Mouse (Mus musculus) layer of hippocampus, adult 9-11 months (tissue): ENCODE measurements around the gene Aip.
"Not testable (repeated sequence)": the region's sequence is repeated elsewhere in the genome, so short reads cannot be mapped to it uniquely, and the experiment has no call there.

ENCODE experiments used
- DNase-seq: peaks from one replicate; pipeline ENCODE4 v3.0.0; 2022

Aip gene

GRCm38 (mm10) chr19:4087090-4087489 lies 38.6 kb downstream of the Aip start:
- no peak for DNase-seq

- DNase-seq, result no peak
Observed at GRCm38 (mm10) chr19:4086156-4086555, 39.5 kb downstream of the Aip start.

GRCm38 (mm10) chr19:4084984-4085383 lies 40.7 kb downstream of the Aip start:
- no peak for DNase-seq

GRCm38 (mm10) chr19:4083826-4084225 lies 41.8 kb downstream of the Aip start:
- DNase-seq, result no peak

- no peak for DNase-seq
Observed at GRCm38 (mm10) chr19:4083316-4083715, 42.3 kb downstream of the Aip start.

GRCm38 (mm10) chr19:4082219-4082965 lies 43.3 kb downstream of the Aip start:
- no peak for DNase-seq

- no peak for DNase-seq
Observed at GRCm38 (mm10) chr19:4081394-4081793, 44.3 kb downstream of the Aip start, which contains the start of gene Cabp2. Cabp2 (plus strand) TSS chr19:4081578.

- no peak for DNase-seq
Observed at GRCm38 (mm10) chr19:4080511-4081009, 45.1 kb downstream of the Aip start.

GRCm38 (mm10) chr19:4079594-4079993 lies 46.1 kb downstream of the Aip start:
- no peak for DNase-seq

- DNase-seq, result no peak
Observed at GRCm38 (mm10) chr19:4075531-4075930, 50.1 kb downstream of the Aip start.

GRCm38 (mm10) chr19:4072706-4073424 lies 52.8 kb downstream of the Aip start:
- no peak for DNase-seq

- DNase-seq, result no peak
Observed at GRCm38 (mm10) chr19:4071406-4071805, 54.3 kb downstream of the Aip start.

- no peak for DNase-seq
Observed at GRCm38 (mm10) chr19:4070756-4071155, 54.9 kb downstream of the Aip start.

GRCm38 (mm10) chr19:4070311-4070710 lies 55.3 kb downstream of the Aip start:
- no peak for DNase-seq

GRCm38 (mm10) chr19:4068717-4069410 lies 56.8 kb downstream of the Aip start:
- DNase-seq, result no peak

GRCm38 (mm10) chr19:4068242-4068641 lies 57.4 kb downstream of the Aip start:
- DNase-seq, result not testable (repeated sequence)

GRCm38 (mm10) chr19:4066877-4067276 lies 58.8 kb downstream of the Aip start:
- DNase-seq, result no peak

- no peak for DNase-seq
Observed at GRCm38 (mm10) chr19:4066280-4066679, 59.4 kb downstream of the Aip start.

GRCm38 (mm10) chr19:4064501-4064900 lies 61.2 kb downstream of the Aip start:
- not testable (repeated sequence) for DNase-seq
